Mouse (Mus musculus) left cerebral cortex, adult 11 months (tissue): ENCODE measurements around the gene Sdhd.

Experiments used
- DNase-seq: peaks from one replicate; pipeline ENCODE4 v3.0.0; 2022; ENCODE audit warnings: low spot score

The Sdhd gene

DNA sequence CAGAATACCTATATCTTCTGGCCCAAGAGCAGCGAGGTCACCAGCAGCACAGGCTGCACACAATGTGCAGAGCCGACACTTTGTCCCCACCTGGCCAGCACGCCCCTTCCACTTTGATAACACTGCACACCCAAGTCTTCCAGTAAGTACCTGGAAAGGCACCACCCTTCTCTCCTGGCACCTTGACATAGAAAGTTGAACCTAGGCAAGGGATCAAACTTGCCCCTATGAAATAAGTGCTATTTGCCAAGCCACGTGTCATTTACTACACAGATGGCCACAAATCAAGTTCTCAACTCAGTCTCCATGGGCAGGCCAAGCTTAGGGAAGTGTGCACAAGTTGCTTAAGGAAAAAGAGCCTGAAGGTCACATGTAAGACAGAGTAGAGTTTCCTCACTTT is 16.7 kb downstream of the Sdhd start:
- no peak for DNase-seq

DNA sequence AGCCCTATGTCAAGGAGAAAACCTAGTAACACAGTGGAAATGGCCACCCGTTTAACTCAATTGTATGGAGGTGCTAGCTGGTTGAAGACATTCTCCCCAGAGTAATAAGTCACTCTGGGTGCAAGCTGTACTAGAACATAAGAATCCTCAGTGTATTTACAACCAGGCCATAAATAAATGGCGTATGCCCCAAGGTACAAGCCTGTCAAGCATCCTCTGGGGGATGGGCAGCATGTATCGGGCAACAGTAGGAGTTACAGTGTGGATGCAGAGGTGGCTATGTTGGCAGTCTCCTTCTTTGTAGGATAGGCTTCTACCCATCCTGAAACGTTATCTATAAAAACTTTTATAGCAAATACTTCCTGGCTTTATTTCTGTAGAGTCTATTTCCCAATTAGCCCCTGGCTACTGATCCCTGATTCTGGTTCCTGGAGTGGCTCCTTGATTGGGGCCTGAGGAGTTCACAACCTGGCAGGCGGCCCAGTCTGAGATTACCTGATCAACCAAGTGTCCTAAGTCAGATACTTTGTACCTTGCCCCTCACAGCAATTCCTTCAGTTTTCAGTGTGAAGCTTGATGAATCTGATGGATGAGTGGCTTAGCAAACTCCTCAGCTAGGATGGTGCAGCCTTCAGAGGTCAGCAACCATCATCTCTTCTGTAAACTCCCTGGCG is 18.3 kb downstream of the Sdhd start:
- no peak for DNase-seq

DNA sequence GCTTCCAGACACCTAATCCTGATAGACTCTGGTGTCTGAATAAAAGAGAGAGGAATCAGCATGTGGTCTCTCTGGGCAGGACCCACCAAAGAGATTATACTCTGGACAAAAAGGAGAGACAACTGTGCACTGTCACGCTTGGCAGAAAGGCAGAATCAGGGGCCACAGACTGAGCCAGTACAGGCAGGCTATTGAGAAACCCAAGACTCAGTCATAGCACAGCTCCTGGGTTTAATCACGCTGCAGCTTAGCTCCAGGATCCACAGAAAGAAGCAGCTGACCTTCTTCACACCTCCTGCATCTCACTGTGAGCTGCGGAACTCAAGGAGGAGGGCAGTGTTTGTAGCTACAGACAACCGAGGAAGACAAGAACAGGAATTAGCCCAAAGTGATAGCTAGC is 23.2 kb downstream of the Sdhd start:
- DNase-seq, result no peak

DNA sequence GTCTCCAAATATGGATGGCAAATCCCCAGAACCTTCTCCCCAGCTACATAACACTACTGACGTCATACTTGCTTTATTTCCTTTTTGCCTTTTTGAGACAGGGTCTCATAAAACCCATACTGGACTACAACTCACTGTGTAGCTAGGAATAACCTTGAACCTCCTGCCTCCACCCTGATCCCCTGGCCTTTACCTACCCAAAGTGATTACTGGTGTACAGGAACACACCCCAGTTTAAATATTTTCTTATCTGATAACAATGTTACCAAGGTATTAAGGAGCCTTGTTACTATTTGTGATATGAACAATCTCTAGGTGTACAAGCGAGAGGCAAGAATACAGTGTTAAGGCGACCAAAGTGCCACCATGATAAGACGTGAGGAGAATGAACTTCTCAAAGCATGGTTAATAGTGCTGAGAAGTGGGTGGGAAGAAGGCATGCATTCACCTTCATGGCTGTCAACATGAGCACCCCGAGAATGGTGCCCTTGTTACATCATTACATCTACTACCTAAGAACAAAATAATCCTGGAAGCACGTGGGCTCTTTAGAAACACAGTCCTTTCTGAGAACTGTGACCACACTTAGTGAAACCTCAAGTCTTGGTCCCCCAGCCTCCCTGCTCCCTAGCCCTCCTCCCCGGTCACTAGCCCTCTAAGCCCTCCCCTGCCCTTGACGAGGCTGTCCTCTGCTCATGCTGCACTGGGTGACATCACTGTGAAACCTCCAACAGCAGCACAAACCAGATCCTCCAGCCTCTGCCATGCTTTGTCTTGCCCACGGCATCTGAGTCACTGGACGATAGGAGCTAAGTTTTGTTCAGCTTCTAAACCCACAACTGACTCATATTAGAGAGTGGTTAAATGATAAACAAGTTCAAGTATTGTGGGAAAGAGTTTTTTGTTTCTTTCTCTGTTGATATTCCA is 33.8 kb downstream of the Sdhd start:
- DNase-seq, result no peak

DNA sequence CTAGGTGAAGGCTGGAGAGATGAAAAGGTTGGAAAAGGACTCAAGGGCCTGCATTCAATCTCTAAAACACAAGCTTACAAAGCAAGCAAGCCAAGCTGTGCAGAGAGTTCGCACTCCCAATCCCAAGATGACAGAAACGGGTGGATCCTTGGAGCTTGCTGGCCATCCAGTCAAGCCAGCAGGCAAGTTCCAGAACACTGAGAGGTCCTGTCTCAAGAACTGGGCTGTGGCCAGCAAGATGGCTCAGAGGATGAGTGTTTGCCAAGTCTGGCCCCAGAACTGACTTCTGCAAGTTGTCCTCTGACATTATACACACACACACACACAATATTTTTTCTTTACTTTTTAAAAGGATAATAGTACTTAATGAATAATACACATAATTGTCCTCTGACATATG is 35.7 kb downstream of the Sdhd start:
- DNase-seq, result no peak

DNA sequence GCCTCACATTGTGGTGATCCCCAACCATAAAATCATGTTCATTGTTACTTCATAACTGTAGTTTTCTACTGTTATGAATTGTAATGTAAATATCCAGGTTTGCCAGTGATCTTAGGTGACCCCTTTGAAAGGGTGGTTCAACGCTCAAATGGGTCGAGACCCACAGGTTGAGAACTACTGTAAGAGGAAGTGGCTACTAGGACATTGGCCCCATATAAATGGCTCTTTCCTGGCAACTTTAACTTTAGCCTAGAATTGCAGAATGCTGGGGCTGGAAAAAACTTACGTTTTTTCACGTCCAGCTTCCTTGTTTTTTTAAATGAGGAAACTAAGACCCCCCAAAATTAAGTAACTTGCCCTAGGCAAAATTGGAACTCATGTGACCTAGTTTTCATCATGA is 36.2 kb downstream of the Sdhd start:
- no peak for DNase-seq

DNA sequence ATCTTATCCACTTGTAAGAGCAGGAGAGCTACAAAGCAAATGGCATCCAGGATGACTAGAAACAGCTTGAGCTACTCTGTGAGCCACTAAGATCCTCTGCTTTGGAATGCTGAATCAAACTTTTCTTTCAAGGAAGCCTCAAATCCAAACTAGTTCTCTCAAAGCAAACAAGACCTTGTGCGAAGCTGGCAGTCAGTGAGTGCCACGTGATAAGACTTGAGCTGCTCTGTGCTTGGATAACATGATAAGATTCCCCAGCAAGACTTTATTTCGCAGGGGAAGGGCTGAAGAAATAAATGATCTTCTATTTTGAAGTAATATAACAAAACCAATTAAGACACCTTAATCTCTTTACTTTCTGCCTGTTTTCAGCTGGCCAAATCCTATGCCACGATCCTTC is 37.7 kb downstream of the Sdhd start:
- DNase-seq, result no peak

DNA sequence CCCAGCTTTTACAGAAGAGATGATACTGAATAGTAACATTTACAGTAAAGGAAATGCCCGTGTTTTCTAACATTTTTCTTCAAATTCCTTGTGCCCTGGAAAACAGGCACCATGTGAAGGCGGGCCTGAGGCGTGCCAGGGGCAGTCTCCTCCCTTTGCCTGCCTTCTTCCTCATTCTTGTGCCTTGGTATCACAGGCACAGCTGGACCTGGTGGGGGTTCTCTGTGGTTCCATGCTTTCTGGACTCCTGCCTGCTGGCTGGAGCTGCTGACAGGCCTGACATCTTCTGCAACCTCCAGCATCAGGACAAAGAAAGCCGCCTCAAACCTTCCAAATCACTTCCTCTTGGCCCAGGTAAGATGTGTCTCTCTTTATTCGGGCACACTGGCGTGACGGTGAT is 38.4 kb downstream of the Sdhd start:
- no peak for DNase-seq

DNA sequence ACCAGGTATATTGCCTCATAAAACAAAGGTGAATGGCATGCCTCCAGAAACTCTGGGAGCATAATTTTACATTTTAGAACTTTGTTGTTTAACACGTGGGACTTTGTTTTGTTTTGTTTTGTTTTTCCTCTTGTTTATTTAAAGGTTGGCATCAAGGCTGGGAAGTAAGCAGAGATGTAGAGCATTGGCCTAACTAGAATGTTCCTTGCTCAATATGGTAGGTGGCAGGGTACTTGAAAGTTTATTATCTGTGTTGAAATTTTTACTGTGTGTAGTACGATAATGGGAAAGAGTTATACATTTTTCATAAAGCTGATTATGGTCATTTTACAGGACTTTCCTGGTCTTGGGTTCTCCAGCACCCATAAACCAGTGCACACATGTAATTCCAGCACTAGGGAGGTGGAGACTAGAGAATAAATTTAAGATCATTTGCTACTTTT is 41.7 kb downstream of the Sdhd start:
- no peak for DNase-seq

DNA sequence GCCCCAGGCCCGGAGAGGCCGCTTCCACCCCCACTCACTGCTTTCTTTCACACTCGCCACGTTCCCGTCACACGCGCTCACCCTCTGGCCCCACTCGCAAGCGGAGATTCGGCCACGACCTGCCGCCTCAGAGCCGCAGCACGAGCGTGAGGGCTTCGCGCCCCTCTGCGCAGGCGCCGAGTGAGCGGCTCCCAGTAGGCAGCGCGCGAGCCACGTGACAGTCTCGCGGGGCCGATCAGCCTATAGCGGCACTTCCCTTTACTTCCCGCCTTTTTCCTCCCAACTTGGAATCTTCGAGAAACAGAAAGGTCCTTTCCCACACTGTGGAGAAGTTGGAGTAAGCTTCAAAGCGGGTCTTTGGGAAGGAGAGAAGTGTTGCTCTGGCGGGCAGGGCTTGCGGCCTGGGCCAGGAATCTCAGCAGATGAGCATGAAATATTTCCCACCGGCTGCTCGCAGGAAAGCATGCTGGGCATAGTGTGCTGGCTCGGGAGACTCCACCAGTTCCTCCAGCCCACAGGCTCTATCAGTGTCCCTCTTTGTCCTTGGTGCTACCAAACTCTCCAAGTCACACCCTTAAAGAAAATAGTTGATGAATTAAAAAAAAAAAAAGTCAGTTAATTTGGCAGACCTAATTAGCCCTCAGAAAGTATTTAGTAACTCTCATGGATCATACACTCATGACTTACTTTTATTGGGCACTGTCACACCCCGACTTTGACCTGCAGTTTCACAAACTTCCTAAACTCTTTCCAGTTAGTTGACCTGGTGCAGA is 42.3 kb downstream of the Sdhd start, which contains the start of gene Tex12:
Gene Tex12 (minus strand): TSS at position 181 of the 773 bp plus-strand sequence.
- DNase-seq, result no peak

DNA sequence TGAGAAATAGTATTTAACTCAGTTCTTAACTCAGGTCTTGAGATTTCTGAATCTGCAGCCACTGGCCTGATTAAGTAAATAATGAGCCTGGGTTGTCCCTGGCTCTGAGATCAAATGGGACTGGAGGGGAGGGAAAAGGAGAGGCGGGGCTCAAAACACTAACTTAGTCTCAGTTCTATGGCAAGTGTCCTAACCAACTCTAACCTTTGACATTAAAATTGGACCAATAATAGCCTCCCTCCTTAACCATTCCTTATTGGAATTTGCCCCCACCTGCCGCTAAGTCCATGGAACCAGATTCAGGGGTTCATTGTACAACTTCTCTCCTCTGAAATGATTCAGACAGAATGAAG is 48.5 kb downstream of the Sdhd start, which contains the start of gene Bco2:
Gene Bco2 (minus strand): TSS at position 88 of the 353 bp plus-strand sequence.
- no peak for DNase-seq

DNA sequence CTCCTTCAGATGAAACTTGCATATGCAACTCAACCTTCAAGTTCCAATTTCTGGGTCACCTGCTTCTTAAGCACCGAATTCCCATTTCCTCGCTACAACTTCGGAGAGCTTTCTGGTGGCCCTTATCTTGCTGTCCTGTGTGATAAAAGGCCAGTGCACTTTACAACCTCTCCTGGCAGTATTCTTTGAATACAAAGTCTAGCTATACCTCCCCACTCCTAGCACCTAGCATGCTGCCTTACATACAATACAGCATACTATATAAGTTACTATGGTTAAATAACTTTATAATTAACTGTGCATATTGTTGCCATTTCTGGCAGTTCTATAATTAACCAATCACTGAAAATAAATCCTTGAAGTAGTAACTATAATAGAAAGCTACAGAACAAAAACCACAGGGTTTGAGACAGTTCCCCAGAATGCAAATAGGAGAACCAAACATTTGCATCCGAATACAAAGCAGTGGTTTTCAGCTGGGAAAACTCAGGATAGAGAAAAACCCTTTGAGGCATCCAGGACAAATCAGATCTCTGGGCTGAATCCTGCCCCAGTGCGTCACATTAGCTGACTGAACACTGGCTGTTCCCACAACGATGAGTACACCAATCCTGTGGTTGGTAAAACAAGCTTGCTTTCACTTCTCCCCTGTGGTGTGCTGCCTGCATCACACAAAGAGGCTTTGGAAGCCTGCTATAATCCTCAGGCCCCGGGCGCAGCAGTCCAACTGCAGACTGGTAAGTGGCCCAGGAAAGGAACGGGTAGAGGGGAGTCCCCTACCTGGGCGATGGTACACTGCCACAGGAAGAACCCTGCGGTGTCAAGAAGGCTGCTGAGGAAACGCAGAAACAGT is 49.1 kb downstream of the Sdhd start, which contains the start of gene Il18:
Gene Il18 (plus strand): TSS at position 587 of the 853 bp plus-strand sequence.
- peak; percentile 72 for DNase-seq

DNA sequence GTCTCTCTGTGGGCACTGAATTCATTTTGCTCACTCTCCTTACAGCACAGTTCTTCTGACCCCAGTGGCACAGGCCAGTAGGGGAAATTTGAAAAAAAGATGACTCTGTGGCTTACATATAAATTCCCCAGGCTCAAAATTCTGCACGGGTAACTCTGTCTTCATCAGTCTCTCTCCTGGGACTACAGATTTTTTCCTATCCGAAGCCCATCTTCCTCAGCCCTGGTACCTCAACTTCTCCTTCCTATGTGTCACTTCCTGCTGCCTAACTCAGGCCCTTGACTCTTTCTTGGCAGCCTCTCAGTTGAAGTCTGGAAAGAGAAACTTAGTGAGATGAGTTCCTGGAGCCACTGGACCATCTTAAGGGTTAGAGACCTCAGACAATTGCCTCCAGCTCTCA is 50.1 kb downstream of the Sdhd start:
- no peak for DNase-seq

DNA sequence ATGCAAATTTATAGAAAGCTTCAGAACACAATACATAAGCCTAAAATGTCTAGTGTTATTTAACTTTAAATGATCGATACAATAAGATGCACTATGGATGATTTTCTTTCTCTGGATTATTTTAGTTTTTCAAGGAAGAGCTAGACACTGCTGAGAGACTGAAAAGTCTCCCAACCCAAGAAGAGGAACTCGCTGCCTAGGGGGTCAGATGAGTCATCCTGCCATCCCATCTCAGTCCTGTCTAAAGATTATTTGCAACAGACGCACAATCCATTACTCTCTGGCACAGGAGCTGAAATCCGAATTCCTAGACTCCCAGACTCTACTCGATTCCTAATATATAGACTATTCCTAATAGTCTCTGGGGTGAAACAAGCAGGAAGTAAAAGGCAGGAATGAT is 51.4 kb downstream of the Sdhd start:
- no peak for DNase-seq

DNA sequence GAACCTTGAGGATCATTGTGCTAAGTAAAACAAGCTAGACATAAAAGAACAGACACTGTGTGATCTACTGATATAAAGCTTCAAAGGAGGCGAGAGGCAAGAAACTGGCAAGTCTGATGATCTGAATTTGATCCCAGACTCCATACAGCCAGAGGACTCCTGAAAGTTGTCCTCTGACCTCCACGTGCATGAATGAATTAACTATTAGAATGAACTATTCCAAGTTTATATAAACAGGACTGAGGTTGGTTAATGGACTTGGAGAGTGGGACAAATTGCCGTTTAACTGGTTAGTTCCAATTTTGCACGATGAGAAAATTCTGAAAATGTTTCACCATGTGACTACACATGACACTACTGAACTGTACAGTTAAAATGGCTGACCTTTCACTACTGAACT is 54.7 kb downstream of the Sdhd start:
- no peak for DNase-seq

DNA sequence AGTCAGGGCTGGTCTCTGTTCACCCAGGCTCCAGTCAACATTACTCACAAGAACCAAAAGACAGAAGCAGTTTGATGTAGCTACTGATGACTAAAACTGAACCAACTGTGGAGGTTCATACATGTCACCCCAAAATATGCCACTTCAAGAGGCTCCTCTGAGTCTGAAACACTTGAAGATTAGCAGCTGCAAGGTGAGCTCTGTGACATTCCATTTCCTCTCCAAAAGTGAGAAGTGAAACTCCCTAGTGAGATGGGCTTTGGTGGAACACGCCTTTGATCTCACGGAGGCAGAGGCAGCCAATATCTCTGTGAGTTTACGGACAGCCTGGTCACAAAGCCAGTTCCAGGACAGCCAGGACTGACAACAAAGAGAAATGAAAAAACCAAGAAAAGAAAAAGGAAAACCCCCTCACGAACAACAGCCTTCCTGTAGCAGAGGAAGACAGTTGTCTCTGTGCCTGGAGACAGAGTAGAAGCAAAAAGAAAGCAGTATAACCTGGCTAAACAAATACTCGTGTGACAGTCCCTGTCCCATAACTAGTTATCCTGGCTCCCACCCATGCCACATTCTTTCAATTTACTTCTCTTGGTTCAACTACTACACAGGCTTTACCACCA is 55.6 kb downstream of the Sdhd start:
- no peak for DNase-seq
